Mouse (Mus musculus) hindbrain, embryonic 14.5 days (tissue): ENCODE measurements around the gene Hps6. TPM values are rescaled to one million over a fixed set of nuclear protein-coding genes. Genes with fewer than 3 reads are reported as not detected.

Experiments used
- polyA plus RNA-seq: library from polyadenylated mRNA; unstranded; fragments of >200 nt; fragmentation: Nextera tagmentation; extraction: Ambion mirVana; gene quantifications from 2 replicates; pipeline ENCODE4 v1.2.1, GENCODE M21; 2014

The Hps6 gene
- polyA plus RNA-seq, 1 experiment from 2014 or later, result 2.9 TPM

Other genes starting within 250 kb of the Hps6 start
- gene Mgea5, start 219.7 kb upstream of the Hps6 start, polyA plus RNA-seq, result 88.2 and 95.4 TPM in 2 replicates
- 14.1 and 17.6 TPM in 2 replicates for gene Kcnip2, start 187.4 kb upstream of the Hps6 start, polyA plus RNA-seq
- 17.7 and 18.7 TPM in 2 replicates for gene Armh3, start 5.0 kb upstream of the Hps6 start, polyA plus RNA-seq
- gene Pprc1, start 41.4 kb downstream of the Hps6 start, polyA plus RNA-seq, result 19.1 and 29.6 TPM in 2 replicates
- 92.2 and 95.4 TPM in 2 replicates for gene Ldb1, start 41.7 kb downstream of the Hps6 start, polyA plus RNA-seq
- gene Nolc1, start 72.4 kb downstream of the Hps6 start, polyA plus RNA-seq, result 58.1 and 63.2 TPM in 2 replicates
- not detected in 2 replicates for gene Elovl3, start 128.4 kb downstream of the Hps6 start, polyA plus RNA-seq
- not detected in 2 replicates for gene Pitx3, start 144.8 kb downstream of the Hps6 start, polyA plus RNA-seq
- 64.5 and 68.3 TPM in 2 replicates for gene Gbf1, start 149.0 kb downstream of the Hps6 start, polyA plus RNA-seq